Mouse (Mus musculus): ENCODE measurements at regions not wholly inside any gene's neighbourhood (a gene's known extent, or its start where the extent isn't known, plus 50 kb on each side); places are given as distances from the start of the nearest gene placed in this dataset.

- DNase-seq (ENCODE audit: low spot score in 2 of 2) = no peak
Measured at GRCm38 (mm10) chr17:83963561-83963960, 115.8 kb upstream of the Haao start.

- DNase-seq (ENCODE audit: low spot score in 2 of 2) = no peak
Measured at GRCm38 (mm10) chr17:83962841-83963240, 115.1 kb upstream of the Haao start.

GRCm38 (mm10) chr17:83962126-83962525 is 114.4 kb upstream of the Haao start:
- no peak for DNase-seq (ENCODE audit: low spot score in 2 of 2)

DNA sequence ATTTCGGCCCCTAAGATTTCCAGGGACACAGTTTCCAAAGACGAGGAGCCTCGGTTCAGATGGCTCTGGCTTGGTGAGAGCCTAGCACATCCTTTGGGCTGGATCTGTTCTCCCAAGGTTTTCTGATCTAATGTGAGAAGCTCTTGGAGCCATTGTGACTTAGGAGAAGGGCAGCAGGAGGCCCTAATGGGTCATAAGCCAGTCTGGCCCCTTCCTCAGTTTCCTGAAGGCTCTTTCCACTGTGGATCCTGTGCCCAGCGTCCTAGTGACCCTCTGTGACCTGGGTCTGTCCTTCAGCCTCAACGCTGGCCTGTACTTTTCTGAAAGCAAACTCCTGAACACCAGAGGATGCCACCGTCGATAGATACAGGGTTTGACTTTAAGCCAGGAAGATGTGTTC is 113.1 kb upstream of the Haao start:
- no peak for DNase-seq (ENCODE audit: low spot score in 2 of 2)

DNA sequence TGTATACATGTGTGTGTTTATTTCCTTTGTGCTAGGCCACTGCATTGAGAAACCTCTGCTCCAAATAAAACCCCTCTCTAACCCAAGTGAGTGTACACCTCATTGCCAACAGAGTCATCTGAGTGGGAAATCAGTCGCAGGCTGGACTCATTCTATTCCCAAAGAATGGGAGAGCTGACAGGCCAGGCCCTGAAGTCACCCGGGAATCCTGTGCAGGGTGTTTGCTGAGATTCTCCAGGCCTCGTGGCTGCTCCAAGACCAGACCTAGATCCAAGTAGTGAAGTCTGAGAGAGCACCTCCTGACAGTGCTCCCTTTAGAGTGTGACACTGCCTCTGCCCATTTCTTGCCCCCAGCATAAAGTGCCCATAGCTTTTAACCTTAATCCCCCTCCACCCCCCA is 112.4 kb upstream of the Haao start:
- DNase-seq (ENCODE audit: low spot score in 2 of 2) = no peak

DNA sequence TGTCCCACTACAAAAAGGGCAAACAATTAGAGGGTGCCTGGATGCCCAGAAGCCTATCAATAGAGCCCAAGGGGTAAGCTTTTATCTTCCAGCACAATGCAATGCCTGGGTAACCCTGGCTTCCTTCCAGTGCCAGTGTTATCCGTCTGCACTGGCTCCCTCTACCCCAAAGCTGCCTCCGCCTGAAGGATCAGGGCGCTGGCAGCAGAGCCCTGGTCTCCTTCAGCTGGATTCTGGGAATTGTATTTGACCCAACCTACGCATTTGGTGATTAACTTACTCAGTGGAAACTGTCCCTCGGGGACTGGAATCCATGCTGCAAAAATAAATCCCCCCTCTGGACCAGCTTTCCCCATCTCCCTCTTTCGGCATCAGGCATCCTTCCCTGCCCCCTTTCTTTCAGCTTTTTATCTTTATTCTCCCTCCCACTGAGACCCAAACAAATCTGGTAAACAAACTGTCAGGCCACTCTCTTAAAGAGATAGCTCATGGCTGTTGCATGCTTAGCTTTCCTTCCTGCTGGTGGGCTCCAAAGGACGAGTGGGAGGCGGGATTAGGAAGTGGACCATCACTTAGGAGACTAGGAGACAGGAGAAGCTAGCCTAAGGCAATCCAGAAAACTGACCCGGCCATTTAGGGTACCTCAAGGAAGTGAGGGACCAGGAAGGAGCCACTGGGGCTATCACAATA is 111.5 kb upstream of the Haao start:
- peak in 1 of 2 experiments; percentile 49 for DNase-seq (ENCODE audit: low spot score in 2 of 2)

DNA sequence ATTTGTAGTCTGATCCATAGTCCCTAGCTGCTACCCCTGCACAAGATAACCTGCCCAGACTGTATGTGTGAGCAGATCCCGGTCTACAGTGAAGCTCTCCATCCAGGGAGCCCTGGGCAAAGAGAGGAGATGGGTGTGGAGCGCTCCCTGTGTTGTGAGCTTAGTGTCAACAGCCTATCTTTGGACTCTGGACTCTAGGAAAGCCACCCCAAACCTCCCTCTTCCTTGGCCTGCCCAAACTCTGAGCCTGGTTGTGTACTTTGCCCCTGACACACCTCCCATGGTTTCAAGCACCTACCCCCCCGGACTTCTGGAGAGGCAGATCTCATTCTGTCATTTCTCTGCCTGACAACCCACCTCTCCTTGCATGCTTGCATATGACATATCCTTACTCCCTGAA is 110.9 kb upstream of the Haao start:
- DNase-seq (ENCODE audit: low spot score in 2 of 2) = no peak

DNA sequence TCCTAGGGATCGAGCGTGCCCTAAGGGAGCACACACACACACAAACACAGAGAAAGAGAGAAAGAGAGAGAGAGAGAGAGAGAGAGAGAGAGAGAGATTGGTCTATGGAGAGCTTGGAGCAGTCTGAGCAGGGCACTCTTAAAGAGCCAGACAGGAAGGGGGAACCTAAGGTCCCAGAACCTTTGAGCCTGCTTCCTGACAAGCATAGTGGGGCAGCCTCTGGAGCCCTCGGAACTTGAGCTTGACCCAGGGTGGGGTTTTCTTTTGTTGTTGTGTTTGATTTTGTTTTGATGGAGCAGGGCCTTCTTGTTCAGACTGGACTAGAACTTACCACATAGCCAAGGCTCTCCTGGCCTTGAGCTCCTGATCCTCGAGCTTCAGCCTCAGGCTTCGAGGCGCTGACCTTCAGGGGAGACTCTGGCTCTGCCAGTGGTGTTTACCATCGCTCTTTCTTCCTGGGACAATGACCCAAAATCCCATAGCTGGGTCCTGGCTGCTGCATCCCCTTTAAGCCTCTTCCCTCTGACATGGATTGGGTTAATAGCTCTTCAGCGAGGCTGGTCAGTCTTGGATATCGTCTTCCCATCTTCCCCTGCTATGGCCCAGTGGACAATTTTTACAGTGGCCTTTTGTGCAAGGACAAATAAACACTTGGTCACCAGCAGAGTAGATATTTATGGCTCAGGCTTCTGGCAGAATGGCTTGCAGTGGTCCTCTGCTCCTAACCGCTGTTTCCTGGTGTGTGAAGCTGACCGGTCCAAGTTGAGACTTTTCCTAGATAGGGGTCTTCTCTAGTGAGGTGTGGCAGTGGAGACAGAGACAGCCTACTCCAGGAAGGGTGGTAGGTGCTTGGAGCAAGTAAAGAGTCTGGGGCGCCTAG is 110.1 kb upstream of the Haao start:
- no peak for DNase-seq (ENCODE audit: low spot score in 2 of 2)

GRCm38 (mm10) chr17:83956821-83957565 is 109.2 kb upstream of the Haao start:
- peak in 1 of 2 experiments; percentile 24 for DNase-seq (ENCODE audit: low spot score in 2 of 2)

- DNase-seq (ENCODE audit: low spot score in 2 of 2) = no peak
Measured at GRCm38 (mm10) chr17:83955978-83956377, 108.2 kb upstream of the Haao start.

GRCm38 (mm10) chr17:83955058-83955697 is 107.4 kb upstream of the Haao start:
- DNase-seq (ENCODE audit: low spot score in 2 of 2) = no peak

GRCm38 (mm10) chr17:83954291-83955057 is 106.7 kb upstream of the Haao start:
- DNase-seq (ENCODE audit: low spot score in 2 of 2) = no peak

DNA sequence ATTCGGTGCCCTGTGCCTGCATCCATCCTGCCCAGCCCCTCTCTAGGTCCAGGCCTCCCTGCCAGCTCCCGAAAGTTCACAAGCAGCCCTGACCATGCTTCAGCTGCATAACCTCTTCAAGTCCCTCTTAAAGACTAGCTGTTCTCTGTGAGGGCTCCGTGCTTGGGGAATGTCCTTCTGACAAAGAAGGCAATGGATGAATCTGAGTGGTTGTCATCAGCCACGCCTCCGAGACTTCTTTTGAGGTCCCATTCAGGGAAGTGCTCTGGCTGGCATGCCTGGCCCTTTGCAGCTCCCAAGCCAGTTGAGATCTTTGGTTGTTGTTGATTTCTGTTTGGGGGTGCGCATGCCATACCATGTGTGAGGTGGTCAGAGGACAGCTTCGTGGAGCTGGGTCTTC is 105.9 kb upstream of the Haao start:
- no peak for DNase-seq (ENCODE audit: low spot score in 2 of 2)

DNA sequence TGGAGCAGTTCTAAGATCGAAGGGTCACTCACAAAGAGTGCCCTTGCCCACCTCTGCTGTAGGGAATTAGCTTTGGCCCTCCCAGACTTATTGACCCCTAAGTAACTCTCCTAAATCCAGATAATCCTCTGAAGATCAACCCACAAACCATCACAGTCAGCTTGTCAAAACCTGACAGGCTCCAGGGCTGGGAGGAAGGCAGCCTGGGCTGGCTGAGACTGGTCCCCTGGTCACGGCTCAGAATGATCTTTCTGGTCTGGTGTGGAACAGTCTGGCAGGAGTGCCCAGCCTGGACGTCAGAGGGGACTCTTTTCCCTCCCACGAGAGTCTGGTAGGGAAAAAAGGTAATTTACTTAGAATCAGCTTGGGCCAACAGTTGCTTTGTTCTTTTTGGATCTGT is 99.0 kb upstream of the Haao start:
- no peak for DNase-seq (ENCODE audit: low spot score in 2 of 2)

DNA sequence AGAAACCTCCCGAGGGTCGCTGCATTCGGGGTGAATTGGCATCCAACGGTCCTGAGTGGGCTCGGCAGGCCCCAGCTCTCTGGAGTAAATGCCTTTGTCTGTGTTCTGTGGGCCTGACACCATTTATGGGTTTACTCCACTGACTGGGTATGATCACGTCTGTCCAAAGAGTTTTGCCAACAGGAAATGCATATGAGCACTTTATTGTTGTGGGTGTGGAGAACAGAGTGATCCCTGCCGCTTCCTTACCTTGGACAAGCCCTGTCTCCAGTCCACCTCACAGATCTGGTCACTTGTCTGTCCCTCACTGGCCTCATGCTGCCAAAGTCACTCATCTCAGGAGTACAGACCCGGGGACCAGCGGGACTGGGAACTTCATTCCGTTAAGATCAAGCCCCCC is 91.6 kb upstream of the Haao start:
- DNase-seq (ENCODE audit: low spot score in 2 of 2) = no peak

DNA sequence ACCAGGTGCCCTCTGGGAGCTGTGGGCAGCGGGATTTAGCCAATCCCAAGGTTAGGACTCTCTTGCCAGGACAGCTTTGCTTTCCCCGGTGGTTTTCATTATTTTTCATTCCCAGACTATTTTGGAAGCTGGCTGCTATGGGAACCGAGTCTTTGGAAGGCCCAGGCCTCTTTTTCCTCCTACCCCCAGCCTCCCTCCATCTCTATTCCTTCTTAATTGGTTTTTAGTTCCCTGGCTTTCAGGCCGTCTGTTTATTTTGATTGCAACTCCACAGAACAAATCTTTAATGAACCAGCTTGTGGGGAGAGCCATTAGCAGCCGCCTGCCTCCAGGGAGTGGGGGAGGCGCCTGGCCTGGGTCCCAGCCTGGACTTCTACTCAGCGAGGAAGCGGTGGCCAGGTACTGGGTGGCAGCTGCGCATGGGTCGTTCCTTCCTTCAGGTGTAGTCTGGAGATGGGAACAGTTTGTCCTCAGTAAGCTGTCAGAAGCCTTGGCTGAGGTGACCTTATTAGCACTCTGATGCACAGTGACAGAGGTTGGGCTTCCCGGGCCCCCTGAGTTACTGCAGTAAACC is 91.0 kb upstream of the Haao start:
- no peak for DNase-seq (ENCODE audit: low spot score in 2 of 2)

DNA sequence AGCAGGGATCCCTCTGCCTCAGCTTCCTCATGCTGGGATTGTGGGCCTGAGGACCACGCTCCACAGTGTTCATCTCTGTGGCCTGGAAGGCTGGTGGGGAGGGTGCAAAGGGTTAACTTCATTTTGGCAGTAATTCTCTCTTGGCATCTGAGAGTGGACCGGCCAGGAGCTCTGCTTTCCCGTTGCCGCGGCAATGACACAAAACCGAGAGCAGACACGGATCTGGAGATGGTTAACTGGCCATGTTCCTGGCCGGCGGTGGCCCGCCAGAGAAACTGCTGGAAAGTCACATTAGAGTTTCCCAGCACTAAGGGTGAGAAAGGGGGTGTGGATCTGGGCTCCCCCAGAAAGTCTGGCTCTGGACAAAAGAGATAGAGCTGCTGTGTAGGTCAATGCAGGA is 89.8 kb upstream of the Haao start:
- DNase-seq (ENCODE audit: low spot score in 2 of 2) = no peak

DNA sequence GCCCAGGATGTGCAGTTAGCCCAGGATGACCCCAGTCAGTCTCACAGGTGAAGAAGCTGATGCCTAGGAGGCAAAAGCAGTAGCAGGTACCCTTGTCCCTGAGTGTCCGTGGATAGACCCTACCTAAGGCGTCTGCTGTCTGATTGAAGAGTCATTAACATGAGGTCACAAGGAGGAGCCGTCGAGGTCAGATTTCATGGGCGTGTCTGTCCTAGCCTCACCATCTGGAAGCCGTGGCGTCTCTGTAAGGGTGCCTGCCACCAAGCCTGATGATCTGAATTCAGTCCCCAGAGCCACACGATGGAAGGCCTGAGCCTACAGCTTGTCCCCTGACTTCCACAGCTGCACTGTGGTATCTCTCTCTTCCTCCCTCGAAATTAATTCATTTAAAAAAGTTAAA is 88.9 kb upstream of the Haao start:
- DNase-seq (ENCODE audit: low spot score in 2 of 2) = no peak

DNA sequence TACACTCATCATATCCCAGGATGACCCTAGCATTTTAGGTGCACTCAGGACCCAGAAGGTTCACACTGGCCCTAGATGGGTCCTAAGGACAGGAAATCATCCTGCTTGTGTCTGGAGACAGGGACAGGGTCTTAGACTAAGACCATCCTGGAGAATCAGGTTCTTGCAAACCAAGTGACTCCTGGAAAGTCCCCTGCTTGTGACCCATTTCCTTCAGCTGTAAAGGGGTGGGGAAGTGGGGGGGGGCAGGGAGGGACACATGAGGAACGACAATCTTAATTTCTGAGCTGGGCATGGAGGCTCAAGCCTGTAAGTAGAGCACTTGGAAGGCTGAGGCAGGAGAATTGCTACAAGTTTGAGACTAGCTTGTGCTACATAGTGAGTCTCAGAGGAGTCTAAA is 88.2 kb upstream of the Haao start:
- DNase-seq (ENCODE audit: low spot score in 2 of 2) = no peak

GRCm38 (mm10) chr17:83935232-83935631 is 87.5 kb upstream of the Haao start:
- DNase-seq (ENCODE audit: low spot score in 2 of 2) = no peak

DNA sequence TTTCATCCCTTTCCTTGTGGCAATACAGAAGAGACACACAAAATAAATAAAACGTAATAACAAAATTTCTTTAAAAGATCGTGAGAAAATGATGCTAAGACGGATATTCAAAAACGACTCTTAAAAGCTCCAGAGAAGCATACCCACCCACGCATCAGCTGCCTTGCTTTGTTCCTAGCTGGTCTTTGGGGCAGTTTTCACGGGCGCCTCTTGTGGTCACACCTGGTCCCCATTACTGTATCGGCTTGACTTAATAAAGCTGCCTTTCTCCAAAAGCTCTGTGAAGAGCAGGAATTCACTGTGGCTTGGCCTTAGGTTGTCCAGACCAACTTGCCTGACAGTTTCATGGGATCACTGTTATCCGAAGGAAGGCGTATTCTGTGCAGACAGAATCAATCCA is 86.0 kb upstream of the Haao start:
- no peak for DNase-seq (ENCODE audit: low spot score in 2 of 2)

Measured in spleen, postnatal 4 days (tissue).